Mouse (Mus musculus): ENCODE results near the gene Zfp385c.

DNA sequence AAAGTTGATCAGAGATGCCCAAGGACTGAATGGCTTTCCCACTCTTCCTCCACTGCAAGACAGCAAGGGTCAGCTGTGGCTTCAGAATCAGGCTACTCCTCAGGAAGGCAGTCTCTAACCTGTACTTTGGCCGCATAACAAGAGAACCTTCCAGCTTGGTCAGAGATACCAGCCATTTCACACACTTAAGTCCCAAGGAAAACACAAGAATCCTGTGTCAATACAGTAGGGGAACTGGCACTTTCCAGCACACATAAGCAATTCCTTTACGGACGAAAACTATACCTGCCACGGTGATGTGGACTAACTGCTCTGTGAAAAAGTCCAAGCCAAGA lies 44.5 kb upstream of the Zfp385c start:
- no peak for TF ChIP-seq CTCF (IDR thresholded peaks at IDR 0.05; ENCODE audit: control insufficient read depth, insufficient read depth, low read length)
- TF ChIP-seq POLR2A (IDR thresholded peaks at IDR 0.05; ENCODE audit: borderline replicate concordance, control insufficient read depth, low read depth, low read length) = no peak

All from bone marrow, adult 2 months (tissue).